Mouse (Mus musculus): ENCODE results near the gene Snd1. TPM values are rescaled to one million over a fixed set of nuclear protein-coding genes. Genes with fewer than 3 reads are reported as not detected.

The Snd1 gene
- polyA plus RNA-seq (2015; fragmentation: Nextera tagmentation; extraction: Ambion mirVana), result 119 and 120 TPM in 2 replicates

GRCm38 (mm10) chr6:28474839-28475238 lies at the start of gene Snd1:
TSS of gene Snd1 (plus strand) at chr6:28475139.
- Histone ChIP-seq H3K4me2 (no peak within 1 kb of the TSS), H3K9me3 (no peaks in the 10 kb centered on the region), H3K4me1 (peaks cover 4% of the 10 kb centered on the region; the same call in 1 of the 2 replicates), H3K4me3 (no peak within 1 kb of the TSS), H3K27ac (no peak within 1 kb of the TSS), H3K27me3 (no peaks in the 10 kb centered on the region), H3K36me3 (no peaks in the 10 kb centered on the region), H3K9ac (no peak within 1 kb of the TSS)
- 72% methylated on average over 5 of the region's 5 CpGs for WGBS
- ATAC-seq (ENCODE audit: insufficient number of reproducible peaks, low FRiP score, low TSS enrichment, low read depth), result no peak

- WGBS, result 83% methylated on average over 3 of the region's 3 CpGs
- Histone ChIP-seq H3K27ac (no peak within 1 kb of the TSS), H3K4me2 (no peak within 1 kb of the TSS), H3K9ac (no peak within 1 kb of the TSS), H3K27me3 (no peaks in the 10 kb centered on the region), H3K4me3 (no peak within 1 kb of the TSS), H3K9me3 (no peaks in the 10 kb centered on the region), H3K36me3 (peaks cover 18% of the 10 kb centered on the region), H3K4me1 (peaks cover 15% of the 10 kb centered on the region)
- ATAC-seq (ENCODE audit: insufficient number of reproducible peaks, low FRiP score, low TSS enrichment, low read depth), result no peak
Measured at GRCm38 (mm10) chr6:28427096-28427839, 47.7 kb upstream of the Snd1 start, which contains the start of gene Fscn3. TSS of gene Fscn3 (plus strand) at chr6:28427789.

GRCm38 (mm10) chr6:28428290-28428689 lies 46.6 kb upstream of the Snd1 start, which contains the start of gene Gcc1:
TSS of gene Gcc1 (minus strand) at chr6:28428390.
- Histone ChIP-seq H3K4me1 (peaks cover 14% of the 10 kb centered on the region), H3K4me3 (no peak within 1 kb of the TSS), H3K27me3 (no peaks in the 10 kb centered on the region), H3K9ac (no peak within 1 kb of the TSS), H3K4me2 (no peak within 1 kb of the TSS), H3K36me3 (peaks cover 18% of the 10 kb centered on the region), H3K9me3 (no peaks in the 10 kb centered on the region), H3K27ac (no peak within 1 kb of the TSS)
- ATAC-seq (ENCODE audit: insufficient number of reproducible peaks, low FRiP score, low TSS enrichment, low read depth), result no peak
- 83% methylated on average over 3 of the region's 3 CpGs for WGBS

DNA sequence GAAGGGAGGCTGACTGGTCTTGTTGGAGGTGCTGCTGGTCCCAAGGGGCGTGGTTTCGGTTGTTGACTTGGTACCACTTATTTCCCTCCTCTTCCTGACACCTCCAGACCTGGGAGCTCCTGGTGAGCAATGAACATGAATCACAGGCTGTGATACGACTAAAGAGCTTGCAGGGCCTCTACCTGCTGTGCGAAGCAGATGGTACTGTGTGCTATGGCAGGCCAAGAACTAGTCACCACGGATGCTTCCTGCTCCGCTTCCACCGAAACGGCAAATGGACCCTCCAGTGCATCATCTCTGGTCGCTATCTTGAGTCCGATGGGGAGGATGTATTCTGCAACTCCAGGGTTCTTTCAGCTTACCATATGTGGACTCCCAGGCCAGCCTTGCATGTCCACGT lies 45.1 kb upstream of the Snd1 start:
- Histone ChIP-seq H3K4me2 (no peak overlapping the region), H3K9me3 (no peaks in the 10 kb centered on the region), H3K27ac (no peak overlapping the region), H3K36me3 (peaks cover 18% of the 10 kb centered on the region), H3K9ac (no peak overlapping the region), H3K4me1 (peaks cover 6% of the 10 kb centered on the region), H3K27me3 (no peaks in the 10 kb centered on the region), H3K4me3 (no peak overlapping the region)
- WGBS, result 80% methylated on average over 11 of the region's 11 CpGs
- no peak for ATAC-seq (ENCODE audit: insufficient number of reproducible peaks, low FRiP score, low TSS enrichment, low read depth)

DNA sequence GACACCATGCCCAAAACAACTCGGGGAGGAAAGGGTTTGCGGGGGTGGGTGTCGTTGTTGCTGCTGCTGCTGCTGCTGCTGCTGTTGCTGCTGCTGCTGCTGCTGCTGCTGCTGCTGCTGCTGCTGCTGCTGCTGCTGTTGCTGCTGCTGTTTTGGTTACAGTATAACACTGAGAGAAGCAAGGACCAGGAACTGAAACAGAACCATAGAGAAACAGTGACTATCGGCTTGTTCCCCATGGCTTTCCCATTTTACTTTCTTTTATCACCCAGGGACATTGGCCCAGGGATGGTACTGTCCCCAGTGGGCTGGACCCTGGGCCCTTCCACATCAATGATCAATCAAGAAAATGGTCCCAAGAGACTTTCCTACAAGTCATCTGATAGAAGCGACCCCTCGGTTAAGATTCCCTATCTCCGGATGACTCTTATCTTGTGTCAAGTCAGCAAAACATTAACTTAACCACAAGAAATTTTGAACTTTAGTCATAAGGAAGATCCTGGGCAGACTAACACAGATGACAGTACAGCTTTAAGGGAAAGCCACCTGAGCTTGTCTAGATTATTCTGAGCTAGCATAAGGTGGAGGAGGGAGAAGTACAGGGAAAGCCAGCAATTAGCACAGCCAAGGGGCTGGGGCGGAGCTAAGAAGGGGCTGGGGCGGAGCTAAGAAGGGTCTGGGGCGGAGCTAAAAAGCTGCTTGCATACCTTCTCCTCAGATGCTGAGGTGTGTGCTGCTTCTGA lies 44.0 kb upstream of the Snd1 start:
- Histone ChIP-seq H3K27me3 (no peaks in the 10 kb centered on the region), H3K4me2 (no peak overlapping the region), H3K9ac (no peak overlapping the region), H3K27ac (no peak overlapping the region), H3K9me3 (no peaks in the 10 kb centered on the region), H3K36me3 (peaks cover 14% of the 10 kb centered on the region), H3K4me3 (no peak overlapping the region), H3K4me1 (no peaks in the 10 kb centered on the region)
- no peak for ATAC-seq (ENCODE audit: insufficient number of reproducible peaks, low FRiP score, low TSS enrichment, low read depth)
- 77% methylated on average over 10 of the region's 10 CpGs for WGBS

DNA sequence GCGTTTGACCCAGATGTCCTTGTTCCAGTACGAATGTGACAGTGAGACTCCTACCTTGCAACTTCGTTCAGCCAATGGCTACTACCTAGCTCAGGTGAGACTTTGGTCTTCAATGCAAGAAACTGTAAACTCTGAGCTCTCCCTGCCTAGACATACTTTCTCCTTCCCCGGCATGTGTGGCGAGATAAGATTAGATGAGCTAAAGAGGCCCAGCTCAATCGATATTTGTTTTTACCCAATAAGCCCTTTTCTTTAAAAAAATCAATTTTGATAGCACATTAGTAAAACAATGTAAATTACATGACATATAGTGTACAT lies 43.4 kb upstream of the Snd1 start:
- H3K4me2 ChIP-seq, result no peak overlapping the region
- H3K9me3 ChIP-seq, result no peaks in the 10 kb centered on the region
- no peaks in the 10 kb centered on the region for H3K27me3 ChIP-seq
- no peak overlapping the region for H3K9ac ChIP-seq
- H3K4me1 ChIP-seq, result no peaks in the 10 kb centered on the region
- H3K36me3 ChIP-seq, result peaks cover 9% of the 10 kb centered on the region
- 70% methylated on average over 6 of the region's 6 CpGs for whole genome bisulfite sequencing
- H3K27ac ChIP-seq, result no peak overlapping the region
- ATAC-seq (ENCODE audit: insufficient number of reproducible peaks, low FRiP score, low TSS enrichment, low read depth), result no peak
- no peak overlapping the region for H3K4me3 ChIP-seq

GRCm38 (mm10) chr6:28447937-28448336 lies 27.0 kb upstream of the Snd1 start:
- H3K4me2 ChIP-seq, result no peak overlapping the region
- no peaks in the 10 kb centered on the region for H3K9me3 ChIP-seq
- H3K4me1 ChIP-seq, result peaks cover 3% of the 10 kb centered on the region; the same call in 1 of the 2 replicates
- H3K36me3 ChIP-seq, result no peaks in the 10 kb centered on the region
- H3K27ac ChIP-seq, result no peak overlapping the region
- H3K27me3 ChIP-seq, result peaks cover 32% of the 10 kb centered on the region
- no peak for ATAC-seq (ENCODE audit: insufficient number of reproducible peaks, low FRiP score, low TSS enrichment, low read depth)
- H3K4me3 ChIP-seq, result no peak overlapping the region
- 73% methylated on average over 7 of the region's 7 CpGs for WGBS
- H3K9ac ChIP-seq, result no peak overlapping the region

DNA sequence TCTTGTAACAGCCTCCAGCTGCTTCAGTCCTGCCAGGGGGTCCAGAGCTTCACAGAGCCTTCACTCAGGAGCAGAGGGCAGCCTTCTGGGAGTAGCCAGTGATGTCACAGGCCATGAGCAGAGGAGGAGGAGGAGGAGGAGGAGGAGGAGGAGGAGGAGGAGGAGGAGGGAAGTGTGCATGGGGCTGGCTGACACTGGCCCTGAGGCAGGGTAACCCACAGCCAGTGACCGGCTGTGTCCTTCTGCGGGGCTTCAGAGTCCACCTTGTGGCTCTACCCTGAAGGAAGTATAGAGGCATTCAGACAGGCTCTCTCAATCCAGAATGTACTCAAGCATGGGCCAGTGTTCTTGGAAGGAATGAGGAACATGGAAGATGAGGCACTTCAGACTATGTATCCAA lies 25.7 kb upstream of the Snd1 start, which contains the start of gene Pax4:
Pax4 (minus strand) TSS at position 101 of the 400 bp plus-strand sequence.
- Histone ChIP-seq H3K27me3 (peaks cover 38% of the 10 kb centered on the region), H3K4me3 (no peak within 1 kb of the TSS), H3K36me3 (no peaks in the 10 kb centered on the region), H3K4me2 (no peak within 1 kb of the TSS), H3K9me3 (no peaks in the 10 kb centered on the region), H3K9ac (no peak within 1 kb of the TSS), H3K4me1 (peaks cover 3% of the 10 kb centered on the region; the same call in 1 of the 2 replicates), H3K27ac (no peak within 1 kb of the TSS)
- 78% methylated on average over 2 of the region's 2 CpGs for WGBS
- no peak for ATAC-seq (ENCODE audit: insufficient number of reproducible peaks, low FRiP score, low TSS enrichment, low read depth)

DNA sequence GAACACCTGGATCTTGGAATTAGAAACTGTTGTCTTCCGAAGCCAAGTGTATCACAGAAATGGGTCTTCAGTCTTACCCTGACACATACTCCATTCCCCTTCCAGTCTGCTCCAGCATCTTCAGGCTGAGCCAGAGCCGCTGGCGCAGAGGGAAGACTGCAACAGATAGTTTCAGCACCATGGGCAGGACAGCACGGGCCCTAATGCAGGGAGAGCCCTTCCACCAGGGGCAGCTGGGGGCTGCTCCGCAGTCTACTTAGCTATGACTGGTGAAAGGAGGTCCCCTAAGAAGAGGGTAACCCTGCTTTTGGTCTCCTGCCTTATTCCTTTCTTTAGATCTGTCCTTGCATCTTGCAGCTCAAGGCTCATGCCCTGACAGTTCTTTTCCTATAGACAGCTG lies 24.5 kb upstream of the Snd1 start:
- H3K4me1 ChIP-seq, result peaks cover 3% of the 10 kb centered on the region; the same call in 1 of the 2 replicates
- no peak for ATAC-seq (ENCODE audit: insufficient number of reproducible peaks, low FRiP score, low TSS enrichment, low read depth)
- no peak overlapping the region for H3K9ac ChIP-seq
- no peak overlapping the region for H3K27ac ChIP-seq
- H3K27me3 ChIP-seq, result peaks cover 40% of the 10 kb centered on the region
- H3K9me3 ChIP-seq, result no peaks in the 10 kb centered on the region
- no peaks in the 10 kb centered on the region for H3K36me3 ChIP-seq
- no peak overlapping the region for H3K4me2 ChIP-seq
- 12% methylated on average over 5 of the region's 5 CpGs for WGBS
- H3K4me3 ChIP-seq, result no peak overlapping the region

DNA sequence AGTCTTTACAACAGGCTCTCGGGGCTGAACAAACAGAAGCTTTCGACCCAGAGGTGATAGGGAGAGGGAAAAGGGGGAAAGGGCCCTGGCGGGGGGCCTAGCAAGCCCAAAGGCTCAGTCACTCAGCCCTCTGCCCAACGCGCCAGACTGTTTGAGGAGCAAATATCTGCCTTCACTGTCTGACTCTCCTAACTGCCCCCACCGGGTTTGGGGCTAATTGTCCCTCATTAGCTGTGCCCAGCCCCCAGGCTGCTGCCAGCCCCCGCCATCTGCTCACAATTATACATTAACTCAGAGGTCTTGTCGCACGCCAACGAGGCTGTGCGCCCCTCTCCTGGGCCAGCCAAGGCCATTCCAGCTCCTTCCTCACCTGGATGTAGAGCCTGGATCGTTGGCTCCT lies 24.0 kb upstream of the Snd1 start:
- Histone ChIP-seq H3K4me3 (no peak overlapping the region), H3K27me3 (peaks cover 40% of the 10 kb centered on the region), H3K9ac (no peak overlapping the region), H3K36me3 (no peaks in the 10 kb centered on the region), H3K4me1 (peaks cover 3% of the 10 kb centered on the region; the same call in 1 of the 2 replicates), H3K27ac (no peak overlapping the region), H3K4me2 (no peak overlapping the region), H3K9me3 (no peaks in the 10 kb centered on the region)
- 0% methylated on average over 12 of the region's 12 CpGs for WGBS
- no peak for ATAC-seq (ENCODE audit: insufficient number of reproducible peaks, low FRiP score, low TSS enrichment, low read depth)

DNA sequence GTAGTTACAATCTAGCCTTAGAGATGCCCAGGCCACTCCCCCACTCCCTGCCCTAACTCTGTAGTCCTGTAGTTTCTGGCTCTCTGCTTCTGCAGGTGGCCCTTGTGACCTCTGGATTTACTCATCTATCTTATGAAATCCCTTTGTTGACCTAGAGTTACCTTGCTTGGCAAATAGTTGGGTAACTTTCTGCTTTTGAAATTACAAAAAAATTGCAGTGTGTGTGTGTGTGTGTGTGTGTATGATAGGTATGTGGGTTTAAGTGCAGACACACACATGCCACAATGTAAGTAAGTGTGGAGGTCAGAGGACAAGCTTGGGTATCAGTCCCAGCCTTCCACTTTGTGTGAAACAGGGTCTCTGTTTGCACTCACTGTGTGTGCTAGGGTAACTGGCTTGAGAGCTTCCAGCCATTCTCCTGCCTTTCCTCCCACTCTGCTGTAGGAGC lies 15.7 kb upstream of the Snd1 start:
- Histone ChIP-seq H3K4me3 (no peak overlapping the region), H3K4me2 (no peak overlapping the region), H3K9ac (no peak overlapping the region), H3K36me3 (no peaks in the 10 kb centered on the region), H3K27ac (no peak overlapping the region), H3K4me1 (no peaks in the 10 kb centered on the region), H3K9me3 (no peaks in the 10 kb centered on the region), H3K27me3 (0 out of 2 replicates have a peak, but pooled peaks cover 2% of the 10 kb centered on the region)
- no peak for ATAC-seq (ENCODE audit: insufficient number of reproducible peaks, low FRiP score, low TSS enrichment, low read depth)

DNA sequence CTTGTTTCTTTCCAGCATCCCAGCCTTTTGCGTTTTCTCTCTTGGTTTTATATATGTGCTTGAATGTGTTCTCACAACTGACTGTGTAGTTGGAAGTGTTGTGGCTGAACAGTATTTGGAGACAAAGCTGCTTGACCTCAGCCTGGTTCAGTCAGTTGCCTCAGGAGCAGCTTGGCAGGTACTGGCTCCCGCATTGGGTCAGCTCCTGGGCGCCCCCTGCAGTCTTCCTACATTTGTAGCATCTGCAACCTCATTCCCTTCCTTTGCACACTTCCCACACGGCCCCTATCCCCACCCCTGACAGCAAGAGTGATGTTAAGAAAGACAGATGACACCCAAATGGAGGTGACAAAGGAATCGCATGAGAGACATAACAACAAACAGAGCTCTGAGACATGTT lies 14.4 kb upstream of the Snd1 start:
- no peaks in the 10 kb centered on the region for H3K9me3 ChIP-seq
- no peak overlapping the region for H3K9ac ChIP-seq
- H3K4me3 ChIP-seq, result no peak overlapping the region
- no peak overlapping the region for H3K27ac ChIP-seq
- 5% methylated on average over 5 of the region's 5 CpGs for WGBS
- no peak overlapping the region for H3K4me2 ChIP-seq
- H3K27me3 ChIP-seq, result no peaks in the 10 kb centered on the region
- no peak for ATAC-seq (ENCODE audit: insufficient number of reproducible peaks, low FRiP score, low TSS enrichment, low read depth)
- H3K4me1 ChIP-seq, result no peaks in the 10 kb centered on the region
- no peaks in the 10 kb centered on the region for H3K36me3 ChIP-seq

Measured in limb, embryonic 15.5 days (tissue).